In the genomic region with DNA sequence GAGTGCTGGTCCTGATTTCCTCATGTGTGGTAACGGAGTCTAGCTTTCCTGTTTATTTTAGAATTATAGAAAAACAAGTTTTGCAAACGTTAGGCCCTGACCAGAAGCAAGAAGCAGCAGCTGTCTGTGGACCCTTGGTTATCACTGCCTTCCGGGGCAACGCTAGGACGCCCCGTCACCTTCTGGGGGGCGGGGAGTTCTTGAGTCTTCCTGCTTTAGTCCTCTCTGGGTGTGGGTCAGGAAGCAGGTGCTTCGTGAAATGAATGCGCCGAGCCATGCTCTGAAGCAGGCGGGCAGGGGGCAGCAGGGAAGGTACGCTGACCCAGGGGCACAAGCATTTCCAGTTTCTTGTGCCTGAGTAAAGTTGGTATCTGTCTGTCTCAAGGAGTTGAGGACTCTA, we compare ENCODE assay signal across 23 mouse cellular contexts.
A peak's percentile ranks its signal among the peaks of the same experiment; 100 is the strongest.
DNase-seq lines count a peak whose midpoint lies in the region; ATAC-seq and TF ChIP-seq lines count a peak whose summit lies in the region.
"Had no signal": no experiment of that assay in that cellular context is flagged by ENCODE, and none has a peak within 500 bp of the region (broad histone marks: within the 10 kb centered on the region; RNA-seq: fewer than 3 reads in every experiment).

No protein-coding gene starts in this region.

- peaks cover 26% of the 10 kb centered on the region for H3K4me1 ChIP-seq in liver, embryonic 13.5 days (replicated peaks)
- H3K4me1 ChIP-seq in liver, embryonic 11.5 days (replicated peaks; ENCODE audit: control insufficient read depth, insufficient read depth, low read length) = peaks cover 15% of the 10 kb centered on the region
- H3K4me1 ChIP-seq in stomach, embryonic 16.5 days (ENCODE audit: control insufficient read depth, insufficient read depth, low read length) = peaks cover 14% of the 10 kb centered on the region
- no peaks in the 10 kb centered on the region for H3K4me1 ChIP-seq in midbrain, postnatal 0 days (ENCODE audit: insufficient read depth, low read length)

- H3K9me3 ChIP-seq in liver, embryonic 13.5 days (replicated peaks) = no peaks in the 10 kb centered on the region
- no peaks in the 10 kb centered on the region for H3K9me3 ChIP-seq in liver, embryonic 11.5 days (ENCODE audit: control insufficient read depth, low read length)
- H3K9me3 ChIP-seq in stomach, embryonic 16.5 days (replicated peaks; ENCODE audit: control insufficient read depth, low read length) = no peaks in the 10 kb centered on the region
- no peaks in the 10 kb centered on the region for H3K9me3 ChIP-seq in midbrain, postnatal 0 days (ENCODE audit: low read length)
- H3K9me3 ChIP-seq: forebrain, embryonic 10.5 days; G1E; hindbrain, embryonic 15.5 days; midbrain, embryonic 10.5 days; neural tube, embryonic 13.5 days had no signal

- no peak overlapping the region for H3K4me2 ChIP-seq in liver, embryonic 13.5 days
- no peak overlapping the region for H3K4me2 ChIP-seq in liver, embryonic 11.5 days
- H3K4me2 ChIP-seq in stomach, embryonic 16.5 days (ENCODE audit: low read depth, low read length) = no peak overlapping the region
- no peak overlapping the region for H3K4me2 ChIP-seq in midbrain, postnatal 0 days (ENCODE audit: low read depth, low read length, poor library complexity, severe bottlenecking)
- H3K4me2 ChIP-seq: hindbrain, embryonic 15.5 days; lung, embryonic 14.5 days; neural tube, embryonic 13.5 days had no signal

- H3K9ac ChIP-seq in liver, embryonic 13.5 days = no peak overlapping the region
- no peak overlapping the region for H3K9ac ChIP-seq in liver, embryonic 11.5 days (ENCODE audit: low read depth, low read length)
- no peak overlapping the region for H3K9ac ChIP-seq in stomach, embryonic 16.5 days (ENCODE audit: low read length)
- no peak overlapping the region for H3K9ac ChIP-seq in midbrain, postnatal 0 days (replicated peaks; ENCODE audit: low read length, poor library complexity, severe bottlenecking)
- H3K9ac ChIP-seq: hindbrain, embryonic 15.5 days; lung, embryonic 14.5 days; neural tube, embryonic 13.5 days had no signal

- H3K27ac ChIP-seq in liver, embryonic 13.5 days = 0 out of 2 replicates have a peak overlapping the region, but pooled peaks have one; percentile 43
- H3K27ac ChIP-seq in liver, embryonic 11.5 days (ENCODE audit: low read depth, low read length) = no peak overlapping the region
- H3K27ac ChIP-seq in stomach, embryonic 16.5 days (ENCODE audit: low read length) = peak overlapping the region; percentile 17; the same call in 1 of the 2 replicates
- H3K27ac ChIP-seq in midbrain, postnatal 0 days (ENCODE audit: low read depth, low read length) = no peak overlapping the region
- H3K27ac ChIP-seq: forebrain, embryonic 10.5 days; gastrocnemius, adult 2 months; hindbrain, embryonic 15.5 days; layer of hippocampus, adult 2 months; macrophage; midbrain, embryonic 10.5 days; neural tube, embryonic 13.5 days had no signal

- TF ChIP-seq CTCF in midbrain, postnatal 0 days (IDR thresholded peaks at IDR 0.05) = no peak

- H3K4me3 ChIP-seq in liver, embryonic 13.5 days (replicated peaks) = no peak overlapping the region
- no peak overlapping the region for H3K4me3 ChIP-seq in liver, embryonic 11.5 days (ENCODE audit: low read depth, low read length)
- H3K4me3 ChIP-seq in stomach, embryonic 16.5 days (replicated peaks; ENCODE audit: low read length) = no peak overlapping the region
- no peak overlapping the region for H3K4me3 ChIP-seq in midbrain, postnatal 0 days (ENCODE audit: low read depth, low read length)
- H3K4me3 ChIP-seq: forebrain, embryonic 10.5 days; gastrocnemius, adult 2 months; hindbrain, embryonic 15.5 days; layer of hippocampus, adult 2 months; midbrain, embryonic 10.5 days; neural tube, embryonic 13.5 days had no signal

- no peaks in the 10 kb centered on the region for H3K27me3 ChIP-seq in liver, embryonic 13.5 days
- H3K27me3 ChIP-seq in liver, embryonic 11.5 days (replicated peaks; ENCODE audit: control insufficient read depth, insufficient read depth, low read length) = no peaks in the 10 kb centered on the region
- H3K27me3 ChIP-seq in stomach, embryonic 16.5 days (ENCODE audit: control insufficient read depth, insufficient read depth, low read length) = no peaks in the 10 kb centered on the region
- no peaks in the 10 kb centered on the region for H3K27me3 ChIP-seq in midbrain, postnatal 0 days (ENCODE audit: insufficient read depth, low read length)
- H3K27me3 ChIP-seq: hindbrain, embryonic 15.5 days; neural tube, embryonic 13.5 days had no signal

- ATAC-seq in liver, embryonic 13.5 days (ENCODE audit: low read depth) = no peak
- ATAC-seq in liver, embryonic 11.5 days (replicated peaks; ENCODE audit: low FRiP score) = no peak
- ATAC-seq in stomach, embryonic 16.5 days (ENCODE audit: insufficient read depth, low FRiP score) = no peak
- no peak for ATAC-seq in midbrain, postnatal 0 days (ENCODE audit: low FRiP score)

- no peak for DNase-seq in liver, embryonic 13.5 days
- no peak for DNase-seq in liver, embryonic 11.5 days (ENCODE audit: low spot score)
- DNase-seq in induced T-regulatory cell, adult 2 months (ENCODE audit: low read depth) = peak; percentile 30
- peak; percentile 51 for DNase-seq in thymus, postnatal 25 days
- DNase-seq in midbrain, postnatal 0 days (ENCODE audit: low spot score) = no peak
- DNase-seq in kidney, postnatal 4 days = no peak
- DNase-seq: cerebellum, adult 11-12 months; cerebellum, postnatal 25 days; gastrocnemius, adult 2 months; heart, postnatal 4 days; kidney, adult 2 months; kidney, postnatal 10 days; layer of hippocampus, postnatal 36 days; lung, embryonic 14.5 days; right cerebral cortex, postnatal 14 days had no signal

- peaks cover 10% of the 10 kb centered on the region for H3K36me3 ChIP-seq in liver, embryonic 13.5 days
- no peaks in the 10 kb centered on the region for H3K36me3 ChIP-seq in liver, embryonic 11.5 days (ENCODE audit: control insufficient read depth, insufficient read depth, low read length)
- no peaks in the 10 kb centered on the region for H3K36me3 ChIP-seq in stomach, embryonic 16.5 days (ENCODE audit: control insufficient read depth, insufficient read depth, low read length)
- no peaks in the 10 kb centered on the region; the same call in 1 of the 2 replicates for H3K36me3 ChIP-seq in midbrain, postnatal 0 days (ENCODE audit: insufficient read depth, low read length)

- WGBS in liver, embryonic 13.5 days (ENCODE audit: insufficient replicate concordance) = 63% methylated on average over 12 of the region's 12 CpGs
- WGBS in liver, embryonic 11.5 days = 79% methylated on average over 12 of the region's 12 CpGs
- 59% methylated on average over 12 of the region's 12 CpGs for WGBS in stomach, embryonic 16.5 days
- WGBS in midbrain, postnatal 0 days = 86% methylated on average over 12 of the region's 12 CpGs

Comparison
In these comparisons a context has a peak if more than half of its experiments do, and no peak if none do; other contexts are left out.
1. H3K27ac ChIP-seq: peak in liver, embryonic 13.5 days (single experiment) and stomach, embryonic 16.5 days (single experiment); none in liver, embryonic 11.5 days (single experiment) and midbrain, postnatal 0 days (single experiment).
2. DNase-seq: peak in induced T-regulatory cell, adult 2 months (single experiment) and thymus, postnatal 25 days (single experiment); none in liver, embryonic 13.5 days (single experiment), liver, embryonic 11.5 days (single experiment), midbrain, postnatal 0 days (single experiment) and kidney, postnatal 4 days (0 of 2).